Mouse (Mus musculus): Measurements from ENCODE around the gene Tmc7.

Gene Tmc7

DNA sequence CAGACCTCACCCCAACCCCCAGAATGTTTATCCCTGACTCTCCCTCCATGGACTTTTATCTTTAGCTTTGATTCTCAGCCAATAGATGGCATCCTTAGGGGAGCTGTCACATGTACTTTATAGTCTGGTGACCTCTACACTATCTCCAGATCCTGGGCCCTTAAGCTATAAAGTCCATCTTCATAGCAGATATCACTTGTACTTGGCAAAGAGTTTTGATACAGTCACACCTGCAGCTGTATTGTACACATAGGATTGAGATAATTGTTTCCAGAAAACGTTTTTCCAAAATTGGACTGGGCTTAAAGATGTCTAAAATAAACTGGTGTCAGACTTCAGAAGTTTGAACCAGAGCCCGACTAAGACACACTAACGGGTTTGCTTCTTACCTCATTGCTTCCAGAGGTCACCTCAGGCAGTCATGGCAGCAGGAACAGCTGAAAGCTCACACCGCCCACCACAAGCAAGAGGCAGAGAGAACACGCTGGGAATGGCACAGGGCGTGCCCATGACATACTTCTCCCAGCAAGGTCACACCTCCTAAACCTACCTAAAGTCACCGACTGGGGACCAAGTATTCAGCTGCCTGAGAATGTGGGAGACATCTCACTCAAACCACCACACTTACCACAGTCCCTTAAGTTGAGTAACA is 84.6 kb downstream of the Tmc7 start:
- no peak for DNase-seq (ENCODE audit: low read depth)

DNA sequence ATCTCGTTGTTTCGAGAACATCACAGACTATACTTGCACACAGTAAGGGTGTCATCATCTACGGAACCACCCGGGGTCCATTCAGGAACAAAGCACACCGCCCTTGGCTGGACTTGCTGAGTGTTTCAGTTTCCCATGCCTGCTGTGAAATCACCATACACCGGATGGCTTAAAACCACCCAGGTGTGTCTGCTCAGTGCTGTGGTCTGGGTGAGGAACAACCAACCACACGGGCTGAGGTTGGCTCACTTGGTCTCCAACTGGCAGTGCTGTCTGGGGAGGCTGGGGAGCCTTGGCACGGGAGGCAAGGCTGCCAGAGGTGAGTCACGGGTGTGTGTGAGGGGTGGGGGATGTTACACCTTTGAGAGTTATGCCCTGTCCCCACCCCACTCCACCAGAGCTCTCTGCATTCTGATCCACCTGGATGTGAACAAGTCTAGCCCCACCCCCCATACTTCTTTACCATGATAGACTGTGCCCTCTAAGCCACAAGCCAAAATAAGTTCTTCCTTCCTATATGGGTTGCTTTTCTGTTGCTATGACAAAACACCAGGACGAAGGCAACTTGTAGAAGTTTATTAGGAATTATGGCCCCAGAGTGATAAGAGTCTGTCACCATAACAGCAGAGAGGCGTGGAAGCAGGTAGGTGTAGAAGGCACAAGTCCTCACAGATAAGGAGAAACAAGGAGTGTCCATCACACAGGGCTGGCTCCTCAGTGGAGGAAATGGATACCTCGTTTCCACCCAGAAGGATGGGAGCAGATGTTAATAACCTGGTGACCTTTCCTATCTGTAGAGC is 85.4 kb downstream of the Tmc7 start:
- DNase-seq (ENCODE audit: low read depth), result no peak

DNA sequence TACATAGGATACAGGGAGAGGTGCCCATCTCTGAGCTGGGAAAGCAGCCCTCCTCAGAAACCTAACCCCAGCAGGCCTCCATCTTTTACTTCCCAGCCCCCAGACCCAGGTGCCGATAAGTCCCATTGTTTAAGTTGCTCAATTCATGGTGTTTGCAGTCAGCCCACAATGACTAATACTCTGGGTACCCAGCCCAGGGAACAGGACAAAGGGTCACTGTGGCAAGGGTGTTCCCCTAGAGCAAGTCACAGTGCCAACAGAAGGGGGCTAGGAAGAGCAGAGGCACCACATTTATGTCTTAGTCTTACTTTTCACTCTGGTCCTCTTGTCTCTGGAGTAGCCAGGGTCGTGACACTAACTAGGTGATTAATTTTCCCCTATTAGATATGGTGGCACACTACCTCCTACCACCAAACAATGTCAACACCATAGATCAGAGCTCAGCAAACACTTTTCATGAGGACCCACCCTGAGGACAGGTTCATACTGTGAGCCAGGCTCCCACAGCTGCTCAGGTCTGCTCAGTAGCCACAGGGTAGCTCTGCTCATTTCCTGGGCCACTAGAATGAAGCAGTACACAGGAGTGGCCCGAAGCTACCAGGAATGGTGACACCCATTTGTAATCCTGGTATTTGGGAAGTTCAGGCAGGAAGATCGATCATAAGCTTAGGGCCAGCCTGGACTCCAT is 89.5 kb downstream of the Tmc7 start:
- DNase-seq (ENCODE audit: low read depth), result no peak

- no peak for DNase-seq (ENCODE audit: low read depth)
Measured at GRCm38 (mm10) chr7:118493892-118494291, 90.6 kb downstream of the Tmc7 start.

- DNase-seq (ENCODE audit: low read depth), result peak; percentile 89
Measured at GRCm38 (mm10) chr7:118491431-118492147, 92.9 kb downstream of the Tmc7 start, which contains the start of gene Itpripl2. Itpripl2 (minus strand) TSS chr7:118491975.

- peak; percentile 70 for DNase-seq (ENCODE audit: low read depth)
Measured at GRCm38 (mm10) chr7:118490666-118491430, 93.7 kb downstream of the Tmc7 start.

- peak; percentile 49 for DNase-seq (ENCODE audit: low read depth)
Measured at GRCm38 (mm10) chr7:118489706-118490665, 94.5 kb downstream of the Tmc7 start.

DNA sequence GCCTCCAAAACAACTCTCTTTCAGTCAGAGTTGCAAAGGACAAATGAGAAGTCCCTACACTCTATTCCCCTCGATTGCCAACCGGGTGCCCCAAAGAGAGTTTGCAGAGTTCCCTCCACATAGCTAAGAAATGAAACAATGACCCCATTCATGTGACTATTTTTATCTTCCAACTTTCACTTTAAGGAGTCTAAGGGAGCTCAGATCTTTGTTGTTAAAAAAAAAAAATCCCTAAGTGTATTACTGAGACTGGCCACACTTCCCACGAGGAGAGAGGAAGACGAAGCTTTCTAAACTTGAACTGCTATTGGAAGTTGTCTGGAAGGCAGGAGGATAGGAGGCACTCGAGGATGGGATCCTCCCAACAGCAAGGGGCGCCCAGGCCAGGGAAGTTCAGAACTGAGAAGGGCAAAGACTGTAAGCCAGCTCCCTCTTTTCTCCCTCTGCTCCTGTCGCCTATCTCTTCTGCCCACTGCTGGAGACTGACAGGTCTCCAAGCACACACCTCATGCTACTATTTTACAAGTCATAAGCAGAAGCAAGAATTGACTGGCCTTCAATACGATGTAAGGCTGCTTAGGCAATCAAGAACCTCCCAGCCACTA is 96.4 kb downstream of the Tmc7 start:
- DNase-seq (ENCODE audit: low read depth), result peak; percentile 55

GRCm38 (mm10) chr7:118486917-118487316 is 97.6 kb downstream of the Tmc7 start:
- peak; percentile 61 for DNase-seq (ENCODE audit: low read depth)
